Mouse (Mus musculus) liver, adult 2 months (tissue): ENCODE measurements around the gene Neb. TPM values are rescaled to one million over a fixed set of nuclear protein-coding genes. Genes with fewer than 3 reads are reported as not detected.
A peak's percentile ranks its signal among the peaks of the same experiment; 100 is the strongest.

Experiments
- DNase-seq: peaks from one replicate; pipeline ENCODE4 v3.0.0-alpha.2; 2011; ENCODE audit warnings: low read depth, low spot score; ENCODE audit errors: extremely low read depth
- H3K27ac ChIP-seq: fragments of 200-500 bp; replicated peaks from 2 replicates; pipeline ENCODE4 v1.5.1; 2012; ENCODE audit warnings: low read depth, mild to moderate bottlenecking, control low read depth, inconsistent platforms, low read length; ENCODE audit not compliant: insufficient read depth
- H3K27me3 ChIP-seq: fragments of 200-500 bp; 2 replicates; pipeline ENCODE4 v1.6.1; 2012; ENCODE audit warnings: mild to moderate bottlenecking, moderate library complexity, low read length, inconsistent platforms; ENCODE audit not compliant: control insufficient read depth, insufficient read depth
- H3K36me3 ChIP-seq: fragments of 200-500 bp; 2 replicates; pipeline ENCODE4 v1.6.1; 2012; ENCODE audit warnings: low read length, inconsistent platforms; ENCODE audit not compliant: control insufficient read depth, insufficient read depth
- H3K4me1 ChIP-seq: fragments of 200-500 bp; 2 replicates; pipeline ENCODE4 v1.6.1; 2011; ENCODE audit warnings: low read length; ENCODE audit not compliant: control insufficient read depth, insufficient read depth
- H3K4me3 ChIP-seq: fragments of 200-500 bp; 2 replicates; pipeline ENCODE4 v1.5.1; 2011; ENCODE audit warnings: low read depth, mild to moderate bottlenecking, control low read depth, low read length, moderate library complexity; ENCODE audit not compliant: insufficient read depth
- H3K79me2 ChIP-seq: fragments of 200-500 bp; 2 replicates; pipeline ENCODE4 v1.6.1; 2012; ENCODE audit warnings: inconsistent platforms, mild to moderate bottlenecking, low read length, moderate library complexity; ENCODE audit not compliant: control insufficient read depth, insufficient read depth
- H3K9ac ChIP-seq: fragments of 200-500 bp; 2 replicates; pipeline ENCODE4 v1.6.1; 2012; ENCODE audit warnings: low read depth, mild to moderate bottlenecking, control low read depth, inconsistent platforms, low read length
- CTCF ChIP-seq: fragments of 200-500 bp; IDR thresholded peaks from 2 replicates; pipeline ENCODE4 v1.5.1; 2011; ENCODE audit warnings: low read depth, low read length, control low read depth
- POLR2A ChIP-seq: fragments of 200-500 bp; IDR thresholded peaks from 2 replicates; pipeline ENCODE4 v1.6.1; 2011; ENCODE audit warnings: low read length, control low read depth; ENCODE audit not compliant: insufficient read depth; ENCODE audit errors: extremely low read depth
- WGBS: fragments of 180-500 bp; shearing (Covaris S2); methylation state at CpG from one replicate; pipeline ENCODE4 v1.1.7; 2018; 5-methylcytosine and 5-hydroxymethylcytosine counted together
- polyA plus RNA-seq: library from polyadenylated mRNA; depleted of rRNA; stranded (reverse); fragments of >200 nt; gene quantifications from 2 replicates; pipeline ENCODE4 v1.2.3, GENCODE M21; 2012
- total RNA-seq: library from RNA; depleted of rRNA; stranded (reverse); fragments of >200 nt; gene quantifications from 2 replicates; pipeline ENCODE4 v1.2.3, GENCODE M21; 2014

The Neb gene
- total and polyA plus RNA-seq, 2 experiments, result 5.6 to 22.7 TPM

DNA sequence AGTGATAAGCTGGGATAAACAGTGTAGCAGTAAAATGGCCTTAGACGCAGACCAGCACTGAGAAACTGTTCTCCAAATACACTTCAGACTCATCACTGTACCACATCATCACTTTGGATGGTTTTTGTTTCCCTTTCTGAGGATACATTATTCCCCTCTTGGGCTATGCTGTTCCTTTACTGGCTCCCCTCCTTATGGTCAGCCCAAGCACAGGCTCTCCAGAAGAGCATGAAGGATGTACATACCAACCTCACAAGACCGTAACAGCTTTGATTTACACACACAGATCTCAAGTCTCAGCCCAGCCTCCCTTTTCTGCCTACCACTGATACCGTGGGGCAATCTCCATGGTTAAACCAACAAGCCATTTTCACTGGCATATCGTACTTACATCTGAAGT, 6.2 kb downstream of the Neb start:
- TF ChIP-seq CTCF (no peak), POLR2A (no peak)
- Histone ChIP-seq H3K36me3 (no peaks in the 10 kb centered on the region), H3K9ac (0 out of 2 replicates have a peak overlapping the region, but pooled peaks have one; percentile 8), H3K4me1 (peaks cover 23% of the 10 kb centered on the region), H3K4me3 (peak overlapping the region; percentile 39), H3K27ac (peak overlapping the region; percentile 84), H3K27me3 (no peaks in the 10 kb centered on the region), H3K79me2 (no peaks in the 10 kb centered on the region)
- no peak for DNase-seq
- WGBS, result 44% methylated on average over 4 of the region's 4 CpGs

DNA sequence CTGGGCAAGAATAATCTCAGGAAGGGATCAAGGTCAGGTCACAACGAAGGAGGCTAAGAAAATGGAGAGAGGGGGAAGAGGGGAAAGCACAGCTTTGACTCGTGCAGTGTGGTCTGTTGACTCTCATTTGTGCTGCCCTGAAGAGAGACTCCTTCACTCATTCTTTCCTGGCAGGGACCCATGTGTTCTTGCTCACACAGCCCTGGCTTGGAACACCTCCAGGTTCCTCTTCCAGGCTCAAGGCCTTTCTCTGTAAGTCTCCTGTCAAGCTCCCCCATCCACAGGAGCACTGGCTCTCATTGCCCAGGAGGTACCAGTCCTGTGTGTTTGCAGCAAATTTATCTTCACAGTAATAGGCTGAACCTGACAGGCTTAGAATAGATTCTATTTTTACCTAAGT, 7.2 kb downstream of the Neb start:
- 18% methylated on average over 2 of the region's 2 CpGs for WGBS
- DNase-seq, result peak; percentile 76
- Histone ChIP-seq H3K79me2 (no peaks in the 10 kb centered on the region), H3K36me3 (no peaks in the 10 kb centered on the region), H3K4me1 (peaks cover 23% of the 10 kb centered on the region), H3K9ac (no peak overlapping the region), H3K4me3 (no peak overlapping the region), H3K27ac (peak overlapping the region; percentile 26; the same call in 1 of the 2 replicates), H3K27me3 (no peaks in the 10 kb centered on the region)
- TF ChIP-seq POLR2A, result no peak
- no peak for TF ChIP-seq CTCF

- DNase-seq, result no peak
- H3K27ac ChIP-seq, result no peak overlapping the region
- WGBS, result 96% methylated on average over 6 of the region's 6 CpGs
- TF ChIP-seq POLR2A, result no peak
- no peak for TF ChIP-seq CTCF
- H3K79me2 ChIP-seq, result no peaks in the 10 kb centered on the region
- peaks cover 17% of the 10 kb centered on the region for H3K4me1 ChIP-seq
- no peaks in the 10 kb centered on the region for H3K36me3 ChIP-seq
- H3K4me3 ChIP-seq, result no peak overlapping the region
- H3K9ac ChIP-seq, result no peak overlapping the region
- H3K27me3 ChIP-seq, result no peaks in the 10 kb centered on the region
Observed at GRCm38 (mm10) chr2:52369622-52370021, 8.7 kb downstream of the Neb start.

- WGBS, result 94% methylated on average over 5 of the region's 5 CpGs
- no peak overlapping the region for H3K27ac ChIP-seq
- H3K4me1 ChIP-seq, result peaks cover 11% of the 10 kb centered on the region
- no peak for TF ChIP-seq CTCF
- no peaks in the 10 kb centered on the region for H3K27me3 ChIP-seq
- no peaks in the 10 kb centered on the region for H3K79me2 ChIP-seq
- no peak overlapping the region for H3K9ac ChIP-seq
- no peak overlapping the region for H3K4me3 ChIP-seq
- no peaks in the 10 kb centered on the region for H3K36me3 ChIP-seq
- DNase-seq, result no peak
Observed at GRCm38 (mm10) chr2:52367665-52368064, 10.6 kb downstream of the Neb start.

- Histone ChIP-seq H3K4me1 (peaks cover 10% of the 10 kb centered on the region), H3K4me3 (no peak overlapping the region), H3K27ac (no peak overlapping the region), H3K36me3 (no peaks in the 10 kb centered on the region), H3K79me2 (no peaks in the 10 kb centered on the region), H3K9ac (no peak overlapping the region), H3K27me3 (no peaks in the 10 kb centered on the region)
- 70% methylated on average over 13 of the region's 13 CpGs for WGBS
- DNase-seq, result no peak
- no peak for TF ChIP-seq CTCF
- no peak for TF ChIP-seq POLR2A
Observed at GRCm38 (mm10) chr2:52367248-52367647, 11.0 kb downstream of the Neb start.

DNA sequence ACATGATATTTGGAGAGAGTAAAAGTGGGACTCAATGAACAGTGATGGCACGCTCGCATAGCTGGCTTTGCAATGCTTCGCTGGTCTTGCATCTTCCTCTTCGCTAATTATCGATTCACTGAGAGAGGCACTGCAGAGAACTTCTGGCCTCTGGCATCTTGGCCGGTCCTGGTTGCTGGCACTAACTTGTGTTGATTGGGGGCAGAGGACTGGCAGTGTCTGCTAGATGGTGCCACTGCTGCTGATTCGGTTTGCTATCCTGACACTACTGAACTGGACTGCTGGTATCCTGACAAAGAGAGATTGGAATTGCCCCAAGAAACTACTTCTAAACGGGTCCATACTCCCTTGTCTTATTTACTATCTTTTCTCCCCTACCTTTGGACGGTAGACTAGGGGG, 17.2 kb downstream of the Neb start:
- H3K79me2 ChIP-seq, result no peaks in the 10 kb centered on the region
- 84% methylated on average over 9 of the region's 9 CpGs for WGBS
- H3K4me3 ChIP-seq, result no peak overlapping the region
- H3K9ac ChIP-seq, result no peak overlapping the region
- H3K27ac ChIP-seq, result no peak overlapping the region
- H3K27me3 ChIP-seq, result no peaks in the 10 kb centered on the region
- DNase-seq, result peak; percentile 74
- TF ChIP-seq CTCF (no peak), POLR2A (no peak)
- H3K36me3 ChIP-seq, result no peaks in the 10 kb centered on the region
- H3K4me1 ChIP-seq, result no peaks in the 10 kb centered on the region
